Comparison of ENCODE assay signal across 8 mouse cellular contexts in the genomic region with DNA sequence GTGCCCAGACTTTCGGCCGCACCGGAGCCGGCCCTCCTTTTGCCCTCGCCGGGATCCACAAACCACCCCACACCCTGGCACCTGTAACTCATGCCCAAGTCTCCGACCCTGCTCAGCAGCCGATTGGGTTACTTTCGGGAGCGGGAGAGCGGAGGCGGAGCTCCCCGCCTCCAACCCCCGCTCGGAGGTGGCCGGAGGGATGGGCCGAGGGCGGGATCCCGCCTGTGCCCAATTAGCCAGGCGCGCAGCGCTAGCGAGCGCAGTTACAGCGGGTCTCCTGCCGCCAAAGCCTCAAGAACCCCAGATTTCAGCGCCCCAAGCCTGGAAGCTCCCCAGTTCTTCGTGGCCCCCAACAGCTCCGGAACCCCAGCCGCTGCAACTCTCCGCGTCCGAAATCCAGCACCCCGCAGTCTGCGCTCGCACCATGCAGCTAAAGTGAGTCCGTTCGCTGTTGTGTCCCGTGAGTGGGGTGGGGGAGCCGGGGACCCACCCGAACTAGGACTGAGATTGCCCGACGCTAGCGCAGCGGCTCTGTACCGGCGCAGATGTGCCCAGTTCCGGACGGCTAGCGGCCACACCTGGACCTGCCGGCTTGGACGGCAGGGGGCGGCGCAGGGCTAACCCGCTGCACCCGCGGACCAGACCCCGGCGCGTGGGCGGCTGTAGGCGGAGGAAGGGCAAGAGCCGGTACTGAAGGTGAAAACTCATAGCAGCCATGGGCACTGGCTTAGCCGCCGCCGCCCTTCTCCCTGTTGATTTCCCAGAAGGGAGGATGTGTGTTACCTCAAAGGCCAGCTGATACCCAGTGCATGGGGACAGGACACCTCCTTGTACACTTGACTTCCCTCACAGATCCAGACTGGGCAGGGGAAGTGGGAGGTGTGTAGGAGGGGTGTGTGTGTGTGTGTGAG. TPM values are rescaled to one million over a fixed set of nuclear protein-coding genes. Genes with fewer than 3 reads are reported as not detected.
DNase-seq lines count a peak whose midpoint lies in the region; ATAC-seq and TF ChIP-seq lines count a peak whose summit lies in the region.

Gene Icosl (plus strand): TSS at position 202 of the 911 bp plus-strand sequence.

- peak within 1 kb of the TSS; percentile 66 for H3K4me3 ChIP-seq in embryonic facial prominence, embryonic 15.5 days (replicated peaks)
- peak within 1 kb of the TSS; percentile 64 to 84 for H3K4me3 ChIP-seq in heart, embryonic 14.5 days (ENCODE audit: control insufficient read depth in 1 of 2, insufficient read depth in 1 of 2, low read depth in 1 of 2, low read length in 2 of 2)
- peak within 1 kb of the TSS; percentile 62 for H3K4me3 ChIP-seq in kidney, embryonic 16.5 days (ENCODE audit: low read length)
- peak within 1 kb of the TSS; percentile 61 for H3K4me3 ChIP-seq in liver, embryonic 13.5 days (replicated peaks)
- no peak within 1 kb of the TSS for H3K4me3 ChIP-seq in myocyte
- peak within 1 kb of the TSS; percentile 70 for H3K4me3 ChIP-seq in stomach, embryonic 14.5 days (ENCODE audit: low read depth, low read length)

- peaks cover 15% of the 10 kb centered on the region for H3K4me1 ChIP-seq in embryonic facial prominence, embryonic 15.5 days
- peaks cover 3 to 8% of the 10 kb centered on the region in 2 experiments for H3K4me1 ChIP-seq in heart, embryonic 14.5 days (ENCODE audit: control insufficient read depth in 2 of 2, insufficient read depth in 2 of 2, low read length in 2 of 2)
- peaks cover 9% of the 10 kb centered on the region; the same call in 1 of the 2 replicates for H3K4me1 ChIP-seq in kidney, embryonic 16.5 days (ENCODE audit: insufficient read depth, low read length)
- peaks cover 15% of the 10 kb centered on the region for H3K4me1 ChIP-seq in liver, embryonic 13.5 days (replicated peaks)
- no peaks in the 10 kb centered on the region; the same call in 1 of the 2 replicates for H3K4me1 ChIP-seq in stomach, embryonic 14.5 days (ENCODE audit: control insufficient read depth, insufficient read depth, low read length)

- H3K4me2 ChIP-seq in embryonic facial prominence, embryonic 15.5 days (replicated peaks): peak within 1 kb of the TSS; percentile 99
- H3K4me2 ChIP-seq in heart, embryonic 14.5 days (ENCODE audit: low read length): peak within 1 kb of the TSS; percentile 95
- H3K4me2 ChIP-seq in kidney, embryonic 16.5 days (replicated peaks; ENCODE audit: low read depth, low read length): peak within 1 kb of the TSS; percentile 90
- H3K4me2 ChIP-seq in liver, embryonic 13.5 days: peak within 1 kb of the TSS; percentile 68
- peak within 1 kb of the TSS; percentile 60 for H3K4me2 ChIP-seq in myocyte (ENCODE audit: low read depth)
- peak within 1 kb of the TSS; percentile 91 for H3K4me2 ChIP-seq in stomach, embryonic 14.5 days (replicated peaks; ENCODE audit: low read depth, low read length)

- DNase-seq in B cell, adult 2 months: peak; percentile 96 to 97
- peak; percentile 51 to 60 for DNase-seq in adrenal gland, postnatal 4 days (ENCODE audit: low spot score in 2 of 2)
- peak; percentile 22 for DNase-seq in liver, embryonic 13.5 days

- H3ac ChIP-seq in myocyte (ENCODE audit: control insufficient read depth, insufficient read length): no peak within 1 kb of the TSS

- H3K79me2 ChIP-seq in myocyte (ENCODE audit: control insufficient read depth, insufficient read depth): no peaks in the 10 kb centered on the region

- H3K9ac ChIP-seq in embryonic facial prominence, embryonic 15.5 days: peak within 1 kb of the TSS; percentile 51
- H3K9ac ChIP-seq in heart, embryonic 14.5 days (ENCODE audit: low read length): peak within 1 kb of the TSS; percentile 73
- H3K9ac ChIP-seq in kidney, embryonic 16.5 days (replicated peaks; ENCODE audit: low read length): peak within 1 kb of the TSS; percentile 68
- peak within 1 kb of the TSS; percentile 65 for H3K9ac ChIP-seq in liver, embryonic 13.5 days
- H3K9ac ChIP-seq in stomach, embryonic 14.5 days (replicated peaks; ENCODE audit: low read depth, low read length): peak within 1 kb of the TSS; percentile 48; the same call in 1 of the 2 replicates

- H3K36me3 ChIP-seq in embryonic facial prominence, embryonic 15.5 days: no peaks in the 10 kb centered on the region
- no peaks in the 10 kb centered on the region for H3K36me3 ChIP-seq in heart, embryonic 14.5 days (ENCODE audit: control insufficient read depth, insufficient read depth, low read length)
- no peaks in the 10 kb centered on the region for H3K36me3 ChIP-seq in kidney, embryonic 16.5 days (ENCODE audit: insufficient read depth, low read length)
- H3K36me3 ChIP-seq in liver, embryonic 13.5 days: no peaks in the 10 kb centered on the region
- no peaks in the 10 kb centered on the region for H3K36me3 ChIP-seq in myocyte (ENCODE audit: control insufficient read depth, insufficient read depth)
- H3K36me3 ChIP-seq in stomach, embryonic 14.5 days (ENCODE audit: control insufficient read depth, insufficient read depth, low read length): no peaks in the 10 kb centered on the region

- under 1% methylated on average over 66 of the region's 66 CpGs for WGBS in embryonic facial prominence, embryonic 15.5 days
- under 1% methylated on average over 64 of the region's 66 CpGs for WGBS in heart, embryonic 14.5 days
- under 1% methylated on average over 66 of the region's 66 CpGs for WGBS in kidney, embryonic 16.5 days
- WGBS in liver, embryonic 13.5 days (ENCODE audit: insufficient replicate concordance): under 1% methylated on average over 66 of the region's 66 CpGs
- under 1% methylated on average over 66 of the region's 66 CpGs for WGBS in stomach, embryonic 14.5 days

- peak; percentile 88 for ATAC-seq in embryonic facial prominence, embryonic 15.5 days (ENCODE audit: insufficient number of reproducible peaks, low FRiP score, low TSS enrichment, low read depth)
- ATAC-seq in heart, embryonic 14.5 days (ENCODE audit: insufficient number of reproducible peaks, insufficient read depth, low FRiP score, low read depth): peak; percentile 84
- peak; percentile 95 for ATAC-seq in kidney, embryonic 16.5 days (ENCODE audit: low FRiP score, low TSS enrichment)
- ATAC-seq in liver, embryonic 13.5 days (ENCODE audit: low read depth): peak; percentile 80
- peak; percentile 91 for ATAC-seq in stomach, embryonic 14.5 days (ENCODE audit: insufficient number of reproducible peaks, insufficient read depth, low FRiP score, low read depth)

- H3K27ac ChIP-seq in embryonic facial prominence, embryonic 15.5 days (replicated peaks): peak within 1 kb of the TSS; percentile 34; the same call in 1 of the 2 replicates
- H3K27ac ChIP-seq in heart, embryonic 14.5 days (replicated peaks in 1 of 2; ENCODE audit: control insufficient read depth in 1 of 2, insufficient read depth in 1 of 2, low read depth in 2 of 2, low read length in 2 of 2): no peak within 1 kb of the TSS
- 0 out of 2 replicates have a peak within 1 kb of the TSS, but pooled peaks have one; percentile 11 for H3K27ac ChIP-seq in kidney, embryonic 16.5 days (ENCODE audit: low read length)
- peak within 1 kb of the TSS; percentile 59; the same call in 1 of the 2 replicates for H3K27ac ChIP-seq in liver, embryonic 13.5 days
- H3K27ac ChIP-seq in stomach, embryonic 14.5 days (ENCODE audit: low read length): no peak within 1 kb of the TSS

- H3K9me3 ChIP-seq in embryonic facial prominence, embryonic 15.5 days (replicated peaks): no peaks in the 10 kb centered on the region
- H3K9me3 ChIP-seq in heart, embryonic 14.5 days (ENCODE audit: control insufficient read depth, low read length): no peaks in the 10 kb centered on the region
- H3K9me3 ChIP-seq in kidney, embryonic 16.5 days (ENCODE audit: low read length): no peaks in the 10 kb centered on the region
- H3K9me3 ChIP-seq in liver, embryonic 13.5 days (replicated peaks): no peaks in the 10 kb centered on the region
- no peaks in the 10 kb centered on the region for H3K9me3 ChIP-seq in stomach, embryonic 14.5 days (ENCODE audit: control insufficient read depth, low read depth, low read length)

- H3K27me3 ChIP-seq in embryonic facial prominence, embryonic 15.5 days: no peaks in the 10 kb centered on the region; the same call in none of the 2 replicates
- H3K27me3 ChIP-seq in heart, embryonic 14.5 days (ENCODE audit: control insufficient read depth, insufficient read depth, low read length): peaks cover 19% of the 10 kb centered on the region
- peaks cover 7% of the 10 kb centered on the region; the same call in 1 of the 2 replicates for H3K27me3 ChIP-seq in kidney, embryonic 16.5 days (ENCODE audit: insufficient read depth, low read length)
- H3K27me3 ChIP-seq in liver, embryonic 13.5 days: peaks cover 49% of the 10 kb centered on the region
- peaks cover 34% of the 10 kb centered on the region for H3K27me3 ChIP-seq in myocyte (ENCODE audit: control insufficient read depth, insufficient read depth, insufficient read length)
- no peaks in the 10 kb centered on the region for H3K27me3 ChIP-seq in stomach, embryonic 14.5 days (ENCODE audit: control insufficient read depth, insufficient read depth, low read length)

- TF ChIP-seq POLR2A in myocyte (IDR thresholded peaks at IDR 0.05; ENCODE audit: insufficient read length, low read depth): no peak

TF ChIP-seq in myocyte, 11 proteins besides CTCF, POLR2A, EP300 and RAD21:
- TF ChIP-seq TCF12 (IDR thresholded peaks at IDR 0.05; ENCODE audit: insufficient read depth, poor library complexity, severe bottlenecking) (no peak), MYOD1 (IDR thresholded peaks at IDR 0.05; ENCODE audit: control insufficient read depth in 1 of 3, insufficient read length in 2 of 3, low read depth in 2 of 3) (peak in 1 of 3 experiments; percentile 2), REST (IDR thresholded peaks at IDR 0.05; ENCODE audit: insufficient read depth, insufficient read length) (no peak), CEBPB (IDR thresholded peaks at IDR 0.05; ENCODE audit: insufficient read depth, poor library complexity, severe bottlenecking) (no peak), MAX (IDR thresholded peaks at IDR 0.05; ENCODE audit: low read depth) (no peak)

RNA-seq across cellular contexts. Expression of gene Icosl, which starts in this region (rescaled TPM):
- total RNA-seq in adrenal gland, postnatal 4 days (2021): 10 to 100 TPM; 15.4 to 19.4 TPM
- polyA plus RNA-seq in embryonic facial prominence, embryonic 15.5 days (2015; fragmentation: Nextera tagmentation; extraction: Ambion mirVana): 5.3 and 5.5 TPM in 2 replicates
- polyA plus RNA-seq in heart, embryonic 14.5 days (2014; fragmentation: Nextera tagmentation; extraction: Ambion mirVana): 1.5 and 2.0 TPM in 2 replicates
- 8.5 and 9.5 TPM in 2 replicates for polyA plus RNA-seq in kidney, embryonic 16.5 days (2015; fragmentation: Nextera tagmentation; extraction: Ambion mirVana)
- polyA plus RNA-seq in liver, embryonic 13.5 days (2015; fragmentation: Nextera tagmentation; extraction: Ambion mirVana): 2.0 TPM in 2 replicates
- 0.02 TPM for polyA plus RNA-seq in myocyte (2012; fragmentation: generic; extraction: Trizol)
- polyA plus RNA-seq in stomach, embryonic 14.5 days (2014; fragmentation: Nextera tagmentation; extraction: Ambion mirVana): 5.6 and 6.1 TPM in 2 replicates

Comparison
In these comparisons a context has a peak if more than half of its experiments do, and no peak if none do; other contexts are left out.
1. DNase-seq: peak in every context shown above with its lines; median percentile 96 in B cell, adult 2 months; 56 in adrenal gland, postnatal 4 days; 22 in liver, embryonic 13.5 days.
2. H3K27ac ChIP-seq: peak in embryonic facial prominence, embryonic 15.5 days (single experiment), kidney, embryonic 16.5 days (single experiment) and liver, embryonic 13.5 days (single experiment); none in heart, embryonic 14.5 days (0 of 2) and stomach, embryonic 14.5 days (single experiment).
3. Peak in every context shown above with its lines, with median percentiles within 50 percentile points of each other: ATAC-seq, H3K4me2 ChIP-seq and H3K9ac ChIP-seq.